Mouse (Mus musculus) mesoderm, embryonic 11.5 days (tissue): ENCODE measurements at regions not wholly inside any gene's neighbourhood (a gene's known extent, or its start where the extent isn't known, plus 50 kb on each side); places are given as distances from the start of the nearest gene placed in this dataset.

Experiments used
- DNase-seq: peaks from one replicate; pipeline ENCODE4 v3.0.0-alpha.2; 2012; ENCODE audit warnings: low read depth, low spot score

- DNase-seq = peak; percentile 12
These were observed 565.6 kb upstream of the C030005K15Rik start for GRCm38 (mm10) chr10:98292140-98292539.

- no peak for DNase-seq
These were observed 579.1 kb upstream of the C030005K15Rik start for GRCm38 (mm10) chr10:98305667-98306066.

- DNase-seq = no peak
These were observed 583.1 kb upstream of the C030005K15Rik start for GRCm38 (mm10) chr10:98309667-98310066.

GRCm38 (mm10) chr10:98311403-98311802 is 584.8 kb upstream of the C030005K15Rik start:
- DNase-seq = no peak

GRCm38 (mm10) chr10:98318416-98318815 is 591.9 kb upstream of the C030005K15Rik start:
- DNase-seq = no peak

DNA sequence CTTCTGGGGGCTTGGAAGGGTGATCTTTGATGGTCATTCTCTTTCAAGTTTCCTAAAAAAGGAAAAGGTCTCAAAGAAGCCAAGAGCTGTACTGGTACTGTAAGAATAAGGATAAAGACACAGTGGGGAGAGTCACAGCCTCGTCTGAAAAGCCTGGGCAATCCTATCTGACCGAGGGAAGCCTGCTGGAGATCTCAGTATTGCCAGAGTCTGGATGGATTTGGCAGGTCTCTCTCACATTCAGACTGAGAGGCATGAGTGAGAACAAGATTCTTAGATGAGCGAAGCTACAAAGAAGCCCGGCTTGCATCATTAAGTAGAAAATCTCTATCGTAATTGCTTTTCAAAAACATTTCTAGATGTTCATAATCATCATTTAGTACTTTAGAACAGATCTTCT is 590.4 kb upstream of the Atp2b1 start:
- DNase-seq = no peak

DNA sequence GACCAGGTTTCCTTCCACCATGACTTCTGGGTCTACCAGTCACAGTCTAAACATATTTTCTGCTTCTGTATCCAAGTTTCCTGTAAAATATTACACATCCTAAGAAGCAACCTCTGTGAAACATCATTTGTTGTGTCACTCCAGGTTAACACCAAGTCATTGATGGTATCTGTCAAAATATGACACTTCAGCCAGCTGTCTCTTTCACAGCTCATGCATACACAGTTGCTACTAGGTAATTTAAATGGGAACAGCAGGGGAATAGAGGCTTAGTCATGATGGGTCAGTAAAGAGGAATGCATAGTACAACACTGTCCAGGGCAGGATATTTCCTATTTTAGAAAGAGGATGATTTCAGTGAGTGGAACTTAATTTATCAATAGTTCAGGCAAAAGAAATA is 589.6 kb upstream of the Atp2b1 start:
- no peak for DNase-seq

DNA sequence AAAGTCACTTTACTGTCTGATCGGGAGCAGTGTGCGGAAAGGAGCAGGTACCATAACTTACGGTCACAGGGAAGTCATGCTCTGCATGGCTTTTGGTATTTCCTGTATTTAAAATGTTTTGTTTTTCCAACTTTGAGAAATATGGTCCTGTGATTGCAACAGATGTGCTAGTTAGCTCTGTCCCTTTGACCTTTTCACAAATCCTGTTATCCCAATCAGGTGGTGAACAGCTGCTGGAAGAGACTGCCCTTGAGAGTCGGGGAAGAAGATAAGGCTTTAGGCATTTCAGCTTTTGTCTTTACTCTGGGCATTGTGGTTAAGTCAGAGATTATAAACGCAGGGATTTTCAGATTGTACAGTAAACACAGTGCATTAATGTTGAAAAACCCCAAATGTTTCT is 588.5 kb upstream of the Atp2b1 start:
- peak; percentile 43 for DNase-seq

- DNase-seq = no peak
These were observed 581.5 kb upstream of the Atp2b1 start for GRCm38 (mm10) chr10:98332682-98333081.

DNA sequence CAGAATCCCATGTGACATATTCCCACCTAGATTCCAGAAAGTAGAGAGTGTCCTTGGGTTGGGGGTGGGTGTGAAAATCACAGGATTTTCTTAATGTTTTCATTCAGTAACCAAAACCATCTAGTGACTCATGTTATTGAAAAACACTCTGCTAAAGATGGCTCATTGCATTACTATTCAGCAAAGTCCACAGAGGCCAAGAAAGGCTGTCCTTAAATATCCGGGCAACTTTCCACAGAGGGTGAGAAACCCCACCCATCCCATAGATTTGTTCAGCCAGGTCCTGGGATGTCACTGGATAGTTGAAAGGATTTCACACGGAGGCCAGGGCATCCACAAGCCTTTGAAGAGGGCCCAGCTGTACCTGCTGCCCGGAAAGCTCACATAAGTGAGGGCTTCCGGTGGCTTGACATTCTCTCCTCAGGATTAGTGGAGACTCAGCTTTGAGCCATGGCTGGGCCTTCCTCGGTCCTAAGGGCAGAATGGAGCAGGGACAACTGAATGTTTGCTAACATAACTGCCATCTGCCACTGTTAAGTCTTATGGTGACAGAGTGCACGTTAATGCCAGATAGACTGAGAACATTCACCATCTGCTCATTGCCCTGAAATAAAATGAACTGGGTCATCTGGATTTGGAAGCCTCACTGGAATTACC is 580.7 kb upstream of the Atp2b1 start:
- no peak for DNase-seq

- DNase-seq = no peak
These were observed 570.4 kb upstream of the Atp2b1 start for GRCm38 (mm10) chr10:98343827-98344226.

DNA sequence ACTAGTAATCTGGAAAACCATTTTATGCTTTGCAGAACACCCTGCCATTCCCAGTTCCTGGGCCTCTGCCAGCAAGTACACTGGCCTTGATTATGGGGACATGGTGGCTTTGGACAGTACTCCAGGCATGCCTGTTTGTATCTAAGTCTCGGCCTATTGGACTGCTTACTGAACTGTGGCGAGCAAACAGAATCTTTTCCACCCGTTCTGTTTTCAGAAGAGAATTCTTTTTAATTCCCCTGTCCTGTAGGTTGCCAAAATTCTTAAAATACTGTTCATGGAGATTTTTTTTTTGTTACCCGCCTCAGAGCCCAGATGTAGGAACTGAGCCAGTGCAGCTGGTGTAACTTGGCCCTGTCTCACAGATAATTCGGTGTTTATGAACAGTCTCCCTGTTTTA is 564.7 kb upstream of the Atp2b1 start:
- DNase-seq = no peak

DNA sequence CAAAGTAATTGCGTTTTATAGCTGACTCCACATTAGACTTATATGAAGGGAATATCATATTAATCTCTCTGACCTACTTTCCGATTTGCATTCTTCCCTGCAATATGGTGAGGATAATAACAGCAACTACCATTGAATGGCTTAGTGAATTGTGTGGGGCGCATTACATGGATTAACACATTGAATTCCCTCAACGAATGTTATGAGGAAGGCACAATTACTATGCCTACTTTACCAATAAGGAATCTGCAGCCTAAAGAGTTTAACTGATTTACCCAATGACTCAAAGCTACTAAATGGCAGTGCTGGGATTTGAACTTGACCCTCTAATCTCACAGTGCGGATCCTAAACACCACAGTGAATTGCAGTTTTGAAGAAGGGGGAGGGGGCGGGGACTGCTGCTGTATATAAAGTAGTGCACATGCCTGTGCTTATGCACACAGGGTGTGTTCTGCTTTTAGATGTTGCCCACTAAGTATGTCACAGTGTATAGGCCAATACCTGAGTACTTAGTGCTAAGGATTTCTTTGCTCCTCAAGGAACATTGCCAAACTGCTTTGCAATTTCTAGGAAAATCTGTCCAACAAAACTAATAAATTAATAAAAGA is 563.8 kb upstream of the Atp2b1 start:
- DNase-seq = no peak

- DNase-seq = no peak
These were observed 562.1 kb upstream of the Atp2b1 start for GRCm38 (mm10) chr10:98352061-98352460.

- DNase-seq = no peak
These were observed 559.7 kb upstream of the Atp2b1 start for GRCm38 (mm10) chr10:98354486-98354885.

- DNase-seq = no peak
These were observed 549.6 kb upstream of the Atp2b1 start for GRCm38 (mm10) chr10:98364604-98365003.

- DNase-seq = no peak
These were observed 541.6 kb upstream of the Atp2b1 start for GRCm38 (mm10) chr10:98372561-98372960.

- DNase-seq = peak; percentile 60
These were observed 540.9 kb upstream of the Atp2b1 start for GRCm38 (mm10) chr10:98373314-98373713.

DNA sequence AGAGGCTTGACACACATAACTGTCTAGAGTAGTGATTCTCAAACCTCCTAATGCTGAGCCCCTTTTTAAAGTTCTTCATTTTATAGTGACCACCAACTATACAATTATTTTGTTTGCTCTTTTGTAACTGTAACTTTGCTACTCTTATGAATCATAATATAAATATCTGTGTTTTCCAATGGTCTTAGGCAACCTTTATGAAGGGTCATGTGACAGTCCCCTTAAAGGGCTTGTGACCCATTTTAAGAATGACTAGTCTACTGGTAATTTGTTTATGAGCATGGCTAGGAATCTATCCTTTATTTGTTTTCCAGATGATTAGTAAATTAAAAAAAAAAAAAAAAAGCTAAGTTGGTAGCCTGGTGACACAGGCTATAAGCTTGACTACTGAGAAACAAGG is 539.5 kb upstream of the Atp2b1 start:
- no peak for DNase-seq

- DNase-seq = no peak
These were observed 525.7 kb upstream of the Atp2b1 start for GRCm38 (mm10) chr10:98388543-98388942.

- DNase-seq = peak; percentile 29
These were observed 514.3 kb upstream of the Atp2b1 start for GRCm38 (mm10) chr10:98399864-98400263.

DNA sequence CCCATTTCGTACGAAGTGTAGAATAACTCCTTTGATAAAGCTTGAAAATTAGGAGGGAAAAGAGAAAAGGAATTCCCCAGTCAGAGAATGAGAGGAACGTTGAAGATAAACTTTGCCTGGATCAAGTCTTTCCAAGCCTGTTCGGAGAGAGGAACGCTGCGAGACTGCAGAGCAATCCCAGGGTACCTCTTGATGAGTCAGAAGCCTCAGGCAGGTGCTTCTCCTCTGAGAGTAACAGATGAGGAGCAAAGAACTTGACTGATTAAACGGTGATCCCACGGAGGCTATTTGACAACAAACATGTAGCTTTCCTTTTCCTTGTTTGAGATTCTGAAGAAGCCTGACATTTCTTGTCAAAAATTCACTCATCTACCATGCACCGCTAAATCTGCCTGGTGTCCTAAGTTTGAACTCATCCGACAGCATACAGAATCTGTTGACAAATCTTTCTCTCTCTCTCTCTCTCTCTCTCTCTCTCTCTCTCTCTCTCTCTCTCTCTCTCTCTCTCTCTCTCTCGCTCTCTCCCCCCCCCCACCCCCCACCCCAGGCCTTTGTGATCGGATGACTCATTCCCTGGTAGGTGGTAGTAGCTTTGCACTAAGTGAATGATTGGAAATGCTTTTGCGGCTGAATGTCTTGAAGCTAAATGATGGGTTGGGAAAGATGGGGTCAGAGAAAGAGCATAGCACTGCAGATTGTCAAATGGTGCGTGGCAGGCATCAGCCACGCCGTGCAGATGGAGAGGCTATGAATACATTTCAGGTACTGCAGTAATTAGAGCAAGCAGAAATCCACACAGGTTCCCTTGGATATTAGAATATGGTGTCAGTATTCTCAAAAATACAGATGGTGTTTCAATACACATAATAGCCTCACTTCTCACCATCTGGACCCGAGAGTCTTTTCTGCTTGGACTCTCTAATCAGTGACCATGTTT is 496.1 kb upstream of the Atp2b1 start:
- peak; percentile 44 for DNase-seq
